Mouse (Mus musculus) bone marrow macrophage, adult 2 months (primary cell): ENCODE results near the gene Fgfr2.

Experiments
- CTCF ChIP-seq: IDR thresholded peaks from 2 replicates; pipeline ENCODE4 v1.5.1; 2012; ENCODE audit warnings: low read depth, mild to moderate bottlenecking, low read length, moderate library complexity
- POLR2A ChIP-seq: IDR thresholded peaks from 2 replicates; pipeline ENCODE4 v1.6.1; 2012; ENCODE audit warnings: mild to moderate bottlenecking, low read depth, low read length, borderline replicate concordance

DNA sequence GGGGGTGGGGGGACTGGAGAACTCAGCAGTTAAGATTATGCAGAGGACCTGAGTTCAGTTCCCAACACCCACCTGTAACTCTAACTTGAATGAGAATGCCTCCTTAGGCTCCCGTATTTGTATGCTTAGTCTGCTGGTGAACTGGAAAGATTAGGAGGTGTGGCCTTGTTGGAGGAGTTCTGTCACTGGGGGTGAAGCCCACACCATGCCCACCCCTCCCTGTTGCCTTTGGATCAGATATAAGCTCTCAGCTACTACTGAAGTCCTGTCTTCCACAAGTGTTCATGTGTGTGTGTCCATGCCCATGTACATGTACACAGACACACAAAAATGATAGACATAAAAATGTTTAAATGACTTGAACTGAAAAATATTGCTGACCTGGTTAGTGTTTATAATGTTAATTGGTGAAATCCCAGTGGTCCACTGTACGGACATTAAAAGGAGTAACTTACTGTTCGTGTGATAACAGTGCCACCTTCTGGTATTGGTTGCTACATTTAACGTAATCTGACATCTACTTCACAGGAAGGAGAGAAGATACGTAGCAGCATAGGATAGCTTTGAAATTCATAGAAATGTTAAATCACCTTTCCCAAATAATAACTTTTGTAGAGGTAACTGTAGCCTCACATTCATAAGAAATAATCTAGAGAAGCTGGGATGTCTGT lies 2208.3 kb downstream of the Fgfr2 start:
- TF ChIP-seq POLR2A (no peak), CTCF (no peak)
